Mouse (Mus musculus): ENCODE data around the gene Acsl3. TPM values are rescaled to one million over a fixed set of nuclear protein-coding genes. Genes with fewer than 3 reads are reported as not detected.

Acsl3 gene
- polyA plus RNA-seq, 1 experiment from 2014 or later, result 70.2 TPM

GRCm38 (mm10) chr1:78725191-78725490 is 67.5 kb downstream of the Acsl3 start:
- Histone ChIP-seq H3K4me2 (no peak overlapping the region), H3K27ac (no peak overlapping the region), H3K9me3 (replicated peaks) (no peaks in the 10 kb centered on the region), H3K4me3 (replicated peaks) (no peak overlapping the region), H3K27me3 (no peaks in the 10 kb centered on the region), H3K36me3 (no peaks in the 10 kb centered on the region), H3K4me1 (peaks cover 25% of the 10 kb centered on the region), H3K9ac (no peak overlapping the region)
- no peak for ATAC-seq (replicated peaks; ENCODE audit: low FRiP score)
- 44% methylated on average over 3 of the region's 3 CpGs for WGBS

- no peak overlapping the region for H3K4me2 ChIP-seq
- WGBS, result 35% methylated on average over 6 of the region's 6 CpGs
- H3K9ac ChIP-seq, result no peak overlapping the region
- peaks cover 25% of the 10 kb centered on the region for H3K4me1 ChIP-seq
- peak; percentile 47 for ATAC-seq (replicated peaks; ENCODE audit: low FRiP score)
- H3K9me3 ChIP-seq (replicated peaks), result no peaks in the 10 kb centered on the region
- H3K36me3 ChIP-seq, result no peaks in the 10 kb centered on the region
- no peaks in the 10 kb centered on the region for H3K27me3 ChIP-seq
- 0 out of 2 replicates have a peak overlapping the region, but pooled peaks have one; percentile 1 for H3K27ac ChIP-seq
- no peak overlapping the region for H3K4me3 ChIP-seq (replicated peaks)
Observed at GRCm38 (mm10) chr1:78725617-78726223, 68.1 kb downstream of the Acsl3 start.

- H3K4me2 ChIP-seq, result no peak overlapping the region
- no peak overlapping the region for H3K27ac ChIP-seq
- no peaks in the 10 kb centered on the region for H3K36me3 ChIP-seq
- no peaks in the 10 kb centered on the region for H3K27me3 ChIP-seq
- WGBS, result 53% methylated on average over 9 of the region's 9 CpGs
- no peak for ATAC-seq (replicated peaks; ENCODE audit: low FRiP score)
- peaks cover 19% of the 10 kb centered on the region for H3K4me1 ChIP-seq
- no peak overlapping the region for H3K9ac ChIP-seq
- H3K4me3 ChIP-seq (replicated peaks), result no peak overlapping the region
- H3K9me3 ChIP-seq (replicated peaks), result no peaks in the 10 kb centered on the region
Observed at GRCm38 (mm10) chr1:78730114-78730720, 72.6 kb downstream of the Acsl3 start.

- no peaks in the 10 kb centered on the region for H3K27me3 ChIP-seq
- 86% methylated on average over 9 of the region's 9 CpGs for WGBS
- no peak overlapping the region for H3K4me2 ChIP-seq
- ATAC-seq (replicated peaks; ENCODE audit: low FRiP score), result no peak
- H3K9ac ChIP-seq, result no peak overlapping the region
- H3K27ac ChIP-seq, result no peak overlapping the region
- no peak overlapping the region for H3K4me3 ChIP-seq (replicated peaks)
- H3K36me3 ChIP-seq, result no peaks in the 10 kb centered on the region
- 0 out of 2 replicates have a peak, but pooled peaks cover 2% of the 10 kb centered on the region for H3K4me1 ChIP-seq
- no peaks in the 10 kb centered on the region for H3K9me3 ChIP-seq (replicated peaks)
Observed at GRCm38 (mm10) chr1:78732290-78732689, 74.7 kb downstream of the Acsl3 start.

GRCm38 (mm10) chr1:78734261-78735000 is 76.8 kb downstream of the Acsl3 start:
- no peak for ATAC-seq (replicated peaks; ENCODE audit: low FRiP score)
- H3K27me3 ChIP-seq, result no peaks in the 10 kb centered on the region
- WGBS, result 51% methylated on average over 17 of the region's 17 CpGs
- no peak overlapping the region for H3K4me3 ChIP-seq (replicated peaks)
- no peak overlapping the region for H3K9ac ChIP-seq
- no peak overlapping the region for H3K27ac ChIP-seq
- 0 out of 2 replicates have a peak, but pooled peaks cover 2% of the 10 kb centered on the region for H3K4me1 ChIP-seq
- H3K9me3 ChIP-seq (replicated peaks), result no peaks in the 10 kb centered on the region
- H3K4me2 ChIP-seq, result no peak overlapping the region
- no peaks in the 10 kb centered on the region for H3K36me3 ChIP-seq

- Histone ChIP-seq H3K4me2 (no peak overlapping the region), H3K4me3 (replicated peaks) (no peak overlapping the region), H3K36me3 (no peaks in the 10 kb centered on the region), H3K9me3 (replicated peaks) (no peaks in the 10 kb centered on the region), H3K27ac (no peak overlapping the region), H3K27me3 (no peaks in the 10 kb centered on the region), H3K9ac (no peak overlapping the region), H3K4me1 (no peaks in the 10 kb centered on the region)
- 44% methylated on average over 5 of the region's 5 CpGs for WGBS
- no peak for ATAC-seq (replicated peaks; ENCODE audit: low FRiP score)
Observed at GRCm38 (mm10) chr1:78737646-78738045, 80.0 kb downstream of the Acsl3 start.

GRCm38 (mm10) chr1:78740676-78741075 is 83.1 kb downstream of the Acsl3 start:
- H3K9me3 ChIP-seq (replicated peaks), result no peaks in the 10 kb centered on the region
- H3K9ac ChIP-seq, result no peak overlapping the region
- no peak overlapping the region for H3K27ac ChIP-seq
- 90% methylated on average over 11 of the region's 11 CpGs for WGBS
- no peak for ATAC-seq (replicated peaks; ENCODE audit: low FRiP score)
- no peaks in the 10 kb centered on the region for H3K36me3 ChIP-seq
- no peaks in the 10 kb centered on the region for H3K27me3 ChIP-seq
- H3K4me3 ChIP-seq (replicated peaks), result no peak overlapping the region
- peaks cover 5% of the 10 kb centered on the region; the same call in 1 of the 2 replicates for H3K4me1 ChIP-seq
- H3K4me2 ChIP-seq, result no peak overlapping the region

- Histone ChIP-seq H3K36me3 (no peaks in the 10 kb centered on the region), H3K4me1 (peaks cover 5% of the 10 kb centered on the region; the same call in 1 of the 2 replicates), H3K9ac (no peak overlapping the region), H3K4me3 (replicated peaks) (no peak overlapping the region), H3K27ac (no peak overlapping the region), H3K9me3 (replicated peaks) (no peaks in the 10 kb centered on the region), H3K4me2 (no peak overlapping the region), H3K27me3 (no peaks in the 10 kb centered on the region)
- ATAC-seq (replicated peaks; ENCODE audit: low FRiP score), result no peak
- WGBS, result 84% methylated on average over 12 of the region's 12 CpGs
Observed at GRCm38 (mm10) chr1:78742198-78742597, 84.6 kb downstream of the Acsl3 start.

GRCm38 (mm10) chr1:78743318-78743717 is 85.7 kb downstream of the Acsl3 start:
- no peak for ATAC-seq (replicated peaks; ENCODE audit: low FRiP score)
- H3K36me3 ChIP-seq, result no peaks in the 10 kb centered on the region
- peaks cover 5% of the 10 kb centered on the region; the same call in 1 of the 2 replicates for H3K4me1 ChIP-seq
- H3K27me3 ChIP-seq, result no peaks in the 10 kb centered on the region
- WGBS, result 95% methylated on average over 4 of the region's 4 CpGs
- no peak overlapping the region for H3K9ac ChIP-seq
- no peak overlapping the region for H3K27ac ChIP-seq
- no peaks in the 10 kb centered on the region for H3K9me3 ChIP-seq (replicated peaks)
- no peak overlapping the region for H3K4me3 ChIP-seq (replicated peaks)
- H3K4me2 ChIP-seq, result no peak overlapping the region

- Histone ChIP-seq H3K4me2 (no peak overlapping the region), H3K9ac (no peak overlapping the region), H3K9me3 (replicated peaks) (no peaks in the 10 kb centered on the region), H3K36me3 (no peaks in the 10 kb centered on the region), H3K27me3 (no peaks in the 10 kb centered on the region), H3K4me3 (replicated peaks) (no peak overlapping the region), H3K4me1 (peaks cover 5% of the 10 kb centered on the region; the same call in 1 of the 2 replicates), H3K27ac (no peak overlapping the region)
- WGBS, result 55% methylated on average over 5 of the region's 5 CpGs
- ATAC-seq (replicated peaks; ENCODE audit: low FRiP score), result 0 out of 2 replicates have a peak, but pooled peaks have one; percentile 29
Observed at GRCm38 (mm10) chr1:78745230-78745777, 87.7 kb downstream of the Acsl3 start.

All from kidney, embryonic 15.5 days (tissue).